Mouse (Mus musculus) Patski (cell line): ENCODE data around the gene Stx4a. TPM values are rescaled to one million over a fixed set of nuclear protein-coding genes. Genes with fewer than 3 reads are reported as not detected.
A peak's percentile ranks its signal among the peaks of the same experiment; 100 is the strongest.

Source experiments
- ATAC-seq: fragments of 100-300 bp; one replicate; pipeline ENCODE4 v1.8.0; 2021
- CTCF ChIA-PET: fragments of 350-600 bp; sonication (Branson Sonifier 250); formaldehyde crosslinking; loops from one replicate; lab custom pipeline; 2022; ENCODE audit warnings: inconsistent platforms; lab: Charles Lee
- POLR2A ChIA-PET: fragments of 350-600 bp; sonication (Branson Sonifier 250); formaldehyde crosslinking; loops from one replicate; lab custom pipeline; 2022; ENCODE audit warnings: antibody characterized with exemption, inconsistent platforms; lab: Charles Lee
- DNase-seq: peaks from one replicate; pipeline ENCODE4 v3.0.0-alpha.2; 2011; ENCODE audit warnings: low read depth, low spot score
- H3K27me3 ChIP-seq: fragments of 371-371 bp; one replicate; pipeline ENCODE4 v1.5.1; 2021
- CTCF ChIP-seq: fragments of 100-300 bp; IDR thresholded peaks from one replicate; pipeline ENCODE4 v1.5.1; 2021
- in situ Hi-C: fragments of 300-500 bp; cut with MboI; formaldehyde crosslinking; loops from 3 replicates; pipeline ENCODE4 v1.11.1; 2018; ENCODE audit warnings: low pct_unique_long_range_greater_than_20kb, mixed read lengths
- polyA plus RNA-seq: library from polyadenylated mRNA; unstranded; gene quantifications from one replicate; pipeline ENCODE4 v1.2.3, GENCODE M21; 2021

Gene Stx4a
- polyA plus RNA-seq, 1 experiment from 2014 or later, result 133 TPM

GRCm38 (mm10) chr7:127858258-127858657, 34.2 kb downstream of the Stx4a start:
- POLR2A ChIA-PET, result interaction anchor here (0.6 kb wide), 1 partner anchor 47 kb away, joined by 4 read pairs; no protein-coding TSS in a partner anchor
- ATAC-seq, result no peak
- in situ Hi-C loops, result no loop called here

GRCm38 (mm10) chr7:127866434-127866833, 42.3 kb downstream of the Stx4a start:
- ATAC-seq (no peak), DNase-seq (no peak)
- ChIA-PET CTCF (interaction anchor here (1.1 to 2.1 kb wide), 2 partner anchors 8 to 17 kb away, joined by 5 read pairs; no protein-coding TSS in a partner anchor), POLR2A (interaction anchor here (1.3 kb wide), 1 partner anchor 10 kb away, joined by 4 read pairs; the partner anchor contains the start of genes Zfp646 and Zfp668)
- H3K27me3 ChIP-seq, result no peaks in the 10 kb centered on the region
- in situ Hi-C loops, result no loop called here
- no peak for TF ChIP-seq CTCF

More at GRCm38 (mm10) chr7:127858258-127858657, 34.2 kb downstream of the Stx4a start:
- no peaks in the 10 kb centered on the region for H3K27me3 ChIP-seq
- TF ChIP-seq CTCF, result no peak
- CTCF ChIA-PET, result interaction anchor here (1.2 kb wide), 1 partner anchor 9 kb away, joined by 3 read pairs; no protein-coding TSS in a partner anchor
- DNase-seq, result no peak

GRCm38 (mm10) chr7:127867641-127868040, 43.5 kb downstream of the Stx4a start:
- ChIA-PET POLR2A (interaction anchor here (0.5 kb wide), 1 partner anchor 479 kb away, joined by 4 read pairs; no protein-coding TSS in a partner anchor), CTCF (interaction anchor here (0.8 kb wide), 1 partner anchor 9 kb away, joined by 3 read pairs; no protein-coding TSS in a partner anchor)
- in situ Hi-C loops, result no loop called here
- DNase-seq (no peak), ATAC-seq (no peak)
- no peaks in the 10 kb centered on the region for H3K27me3 ChIP-seq
- TF ChIP-seq CTCF, result no peak

GRCm38 (mm10) chr7:127869149-127869810, 45.2 kb downstream of the Stx4a start:
- CTCF ChIA-PET, result interaction anchor here (0.9 to 1.5 kb wide), 4 partner anchors 8 to 60 kb away, joined by 3 to 4 read pairs (median 4); partner anchors contain the start of genes Gm21974 and Vkorc1
- H3K27me3 ChIP-seq, result no peaks in the 10 kb centered on the region
- TF ChIP-seq CTCF, result no peak
- ATAC-seq (no peak), DNase-seq (no peak)
- in situ Hi-C loops, result no loop called here
- POLR2A ChIA-PET, result no interaction called here

GRCm38 (mm10) chr7:127870136-127870821, 46.2 kb downstream of the Stx4a start:
- in situ Hi-C loops, result no loop called here

GRCm38 (mm10) chr7:127874812-127875626, 50.9 kb downstream of the Stx4a start:
- ATAC-seq, result no peak
- ChIA-PET CTCF (interaction anchor here (1.1 to 1.7 kb wide), 2 partner anchors 9 to 101 kb away, joined by 3 to 5 read pairs; no protein-coding TSS in a partner anchor), POLR2A (interaction anchor here (0.6 to 1.5 kb wide), 5 partner anchors 34 to 100 kb away, joined by 3 to 6 read pairs (median 3); partner anchors contain the start of gene Kat8)
- H3K27me3 ChIP-seq, result no peaks in the 10 kb centered on the region
- DNase-seq, result no peak
- TF ChIP-seq CTCF, result no peak
- in situ Hi-C loops, result no loop called here

More at GRCm38 (mm10) chr7:127870136-127870821, 46.2 kb downstream of the Stx4a start:
- DNase-seq (no peak), ATAC-seq (no peak)
- no peak for TF ChIP-seq CTCF
- no peaks in the 10 kb centered on the region for H3K27me3 ChIP-seq
- POLR2A ChIA-PET, result interaction anchor here (0.7 kb wide), 1 partner anchor 47 kb away, joined by 3 read pairs; no protein-coding TSS in a partner anchor
- CTCF ChIA-PET, result interaction anchor here (0.7 to 1.5 kb wide), 5 partner anchors 9 to 160 kb away, joined by 3 to 4 read pairs (median 3); partner anchors contain the start of genes Gm21974 and Vkorc1

GRCm38 (mm10) chr7:127875627-127876001, 51.5 kb downstream of the Stx4a start:
- no peaks in the 10 kb centered on the region for H3K27me3 ChIP-seq
- peak; percentile 51 for DNase-seq
- no peak for TF ChIP-seq CTCF
- peak; percentile 86 for ATAC-seq
- ChIA-PET CTCF (interaction anchor here (1.1 kb wide), 1 partner anchor 102 kb away, joined by 3 read pairs; no protein-coding TSS in a partner anchor), POLR2A (interaction anchor here (0.6 to 1.0 kb wide), 2 partner anchors 91 to 100 kb away, joined by 3 to 5 read pairs; no protein-coding TSS in a partner anchor)
- in situ Hi-C loops, result no loop called here

- H3K27me3 ChIP-seq, result no peaks in the 10 kb centered on the region
Measured at GRCm38 (mm10) chr7:127876041-127876466, 52.0 kb downstream of the Stx4a start, which contains the start of gene Zfp646. TSS of gene Zfp646 (plus strand) at chr7:127876221.

More at GRCm38 (mm10) chr7:127876041-127876466, 52.0 kb downstream of the Stx4a start, which contains the start of gene Zfp646:
- no peak for TF ChIP-seq CTCF
- in situ Hi-C loops, result no loop called here
- ChIA-PET POLR2A (interaction anchor here (1.0 to 1.4 kb wide), 5 partner anchors 10 to 101 kb away, joined by 3 to 5 read pairs (median 4); no protein-coding TSS in a partner anchor), CTCF (no interaction called here)
- DNase-seq (peak; percentile 33), ATAC-seq (peak; percentile 57)
